Mouse (Mus musculus): Measurements from ENCODE around the gene Spns3.

DNA sequence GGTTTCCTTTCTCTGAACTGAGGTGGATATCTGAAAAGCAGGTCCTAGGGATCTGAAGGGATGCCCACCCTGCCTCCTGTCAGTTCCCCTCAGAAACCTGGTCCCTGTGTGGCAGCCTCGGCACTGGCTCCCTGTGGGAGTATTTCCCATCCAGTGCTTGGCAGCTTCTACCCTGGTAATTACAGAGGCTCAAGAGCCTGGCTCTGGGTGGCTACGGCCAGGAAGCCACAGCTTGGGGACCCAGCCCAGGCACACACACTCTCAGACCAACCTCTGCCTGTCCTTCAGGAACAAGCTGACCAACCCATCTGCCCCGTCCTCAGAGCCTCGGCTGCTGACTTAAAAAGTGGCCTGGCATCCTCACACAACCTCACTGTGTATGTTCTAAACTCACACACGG is 69.0 kb downstream of the Spns3 start:
- TF ChIP-seq CTCF (IDR thresholded peaks at IDR 0.05; ENCODE audit: borderline replicate concordance, extremely low read depth, insufficient read depth, insufficient read length) (no peak), POLR2A (IDR thresholded peaks at IDR 0.05; ENCODE audit: borderline replicate concordance, extremely low read depth, insufficient read depth, insufficient read length, poor library complexity, severe bottlenecking) (no peak)
